Mouse (Mus musculus) cerebellum, postnatal 25 days (tissue): ENCODE results near the gene Ogn.
"Not testable (repeated sequence)": the region's sequence is repeated elsewhere in the genome, so short reads cannot be mapped to it uniquely, and the experiment has no call there.

ENCODE experiments used
- DNase-seq, 2 experiments: peaks; one replicate each; pipeline ENCODE4 v3.0.0; 2021; ENCODE audit warnings: mixed read lengths in 2 of 2

Gene Ogn

DNA sequence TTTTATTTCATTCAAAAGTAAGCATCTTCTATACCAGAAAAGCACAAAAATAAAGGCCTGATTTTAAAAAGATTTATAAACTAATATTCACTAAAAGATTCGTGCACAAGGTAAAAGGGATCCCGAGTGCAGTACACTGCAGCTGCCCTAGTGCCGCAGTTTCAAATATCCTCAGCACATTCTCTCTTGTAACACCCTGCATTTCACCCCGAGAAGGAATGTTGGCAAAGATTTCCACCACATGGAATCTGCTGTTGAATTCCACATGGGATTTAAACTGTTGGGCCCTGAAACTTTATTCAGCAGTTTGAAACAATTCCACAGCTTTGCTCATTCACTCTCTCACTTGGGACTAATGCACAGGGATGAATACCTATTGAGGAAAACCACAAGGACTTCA lies at the start of gene Ogn:
Ogn (plus strand) TSS at position 333 of the 400 bp plus-strand sequence.
- no peak for DNase-seq

GRCm38 (mm10) chr13:49559185-49559584 lies 48.7 kb upstream of the Ogn start:
- peak in 1 of 2 experiments; percentile 11 for DNase-seq

- DNase-seq = no peak
These were observed 47.0 kb upstream of the Ogn start for GRCm38 (mm10) chr13:49560886-49561285.

DNA sequence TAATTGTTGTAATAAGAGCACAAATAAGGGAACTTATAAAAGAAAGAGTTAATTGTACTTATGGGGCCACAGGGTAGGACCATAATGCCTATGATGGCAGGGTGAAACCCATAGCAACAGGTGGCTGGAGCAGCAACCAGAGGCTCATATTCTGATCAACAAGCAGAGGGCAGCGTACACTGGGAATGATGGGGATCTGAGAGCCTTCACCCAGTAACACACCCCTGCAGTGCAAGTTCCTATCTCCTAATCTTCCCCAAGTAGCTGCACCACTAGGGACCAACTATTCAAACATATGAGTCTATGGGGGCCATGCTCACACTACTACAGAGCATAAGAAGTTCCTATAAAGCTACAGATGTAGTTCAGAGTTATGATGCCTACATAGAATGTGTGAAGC lies 43.5 kb upstream of the Ogn start:
- DNase-seq = no peak

- no peak for DNase-seq
These were observed 37.5 kb upstream of the Ogn start for GRCm38 (mm10) chr13:49570371-49570770.

DNA sequence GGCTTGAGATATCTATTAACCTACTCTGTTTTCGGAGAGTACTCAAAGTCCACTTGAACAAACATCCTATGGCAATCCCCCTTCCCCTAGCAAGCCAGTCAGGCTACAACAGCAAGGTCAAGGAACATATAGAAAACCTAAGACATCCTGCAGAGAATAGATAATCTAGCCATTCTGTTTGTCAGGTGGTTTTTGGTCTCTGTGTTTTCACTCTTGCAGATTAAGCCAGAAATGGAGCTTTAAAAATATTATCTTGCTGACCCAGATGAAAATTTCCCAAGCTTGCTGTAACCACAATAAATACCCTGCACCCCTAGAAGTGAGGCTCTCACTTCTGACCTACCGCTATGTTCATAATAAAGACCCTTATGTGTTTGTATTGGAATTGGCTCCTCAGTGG lies 36.4 kb upstream of the Ogn start:
- no peak for DNase-seq

DNA sequence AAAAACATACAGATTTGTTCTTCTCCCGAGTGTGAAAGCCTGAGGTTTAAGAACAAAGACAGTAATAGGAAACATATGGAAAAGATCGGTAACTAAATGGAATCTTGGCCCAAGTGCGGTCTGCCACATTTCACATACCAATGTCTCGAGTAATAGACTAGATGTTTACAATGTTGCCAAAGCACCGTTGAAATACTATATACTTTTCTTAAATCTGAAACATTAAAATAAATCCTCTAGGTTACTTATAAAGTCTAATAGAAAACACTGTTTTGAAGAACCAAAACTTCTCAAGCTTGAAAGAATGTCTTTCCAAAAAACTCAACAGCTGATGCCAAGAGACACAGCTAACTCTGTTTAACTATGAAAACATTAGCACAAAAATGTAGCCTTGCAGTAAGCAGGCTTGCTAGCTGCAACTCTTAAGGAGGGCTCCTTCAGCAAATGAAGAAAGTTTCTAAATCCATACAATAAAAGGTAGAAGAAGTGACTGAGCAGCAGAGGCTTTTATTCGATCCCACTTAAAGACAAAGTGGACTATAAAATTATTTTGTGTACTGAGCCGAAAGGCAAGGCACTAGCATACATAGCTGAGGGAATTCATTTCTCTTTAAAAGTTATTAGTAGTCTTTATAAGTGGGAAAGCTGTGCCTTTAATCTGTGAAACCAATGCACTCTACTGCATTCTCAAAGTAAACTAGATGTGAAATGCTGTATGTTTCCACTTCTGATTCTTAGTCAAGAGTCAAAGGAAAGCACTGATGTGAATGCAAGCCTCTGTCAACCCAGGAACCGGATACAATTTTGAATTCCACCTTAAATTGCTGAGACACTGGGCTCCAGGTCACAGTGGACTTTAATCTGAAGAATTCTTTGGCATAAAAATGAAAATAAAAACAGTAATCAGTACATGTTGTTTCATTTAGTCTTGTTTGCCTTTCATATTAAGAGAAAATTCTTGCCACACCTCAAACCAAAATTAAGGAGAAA lies 26.0 kb upstream of the Ogn start, which contains the start of gene Omd:
Omd (plus strand) TSS at position 922 of the 990 bp plus-strand sequence.
- no peak for DNase-seq

DNA sequence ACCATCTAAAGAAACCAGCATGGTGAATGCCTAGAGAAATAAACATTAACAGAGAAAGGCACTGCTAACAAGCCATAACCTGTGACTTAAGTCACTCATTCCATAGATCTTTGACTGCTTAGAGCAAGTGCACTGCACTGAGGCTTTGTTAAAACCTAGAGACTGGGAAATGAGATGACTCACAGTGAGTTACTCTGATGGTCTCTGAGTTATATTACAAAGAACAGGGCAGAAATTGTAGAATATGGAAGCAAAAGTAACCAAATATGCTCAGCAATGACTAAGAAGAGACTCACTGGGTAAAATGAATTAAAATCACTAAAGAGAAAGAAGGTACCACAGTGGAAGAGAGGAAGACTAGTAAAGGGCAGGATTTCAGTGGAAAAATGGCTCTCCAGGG lies 24.0 kb upstream of the Ogn start:
- DNase-seq = no peak

DNA sequence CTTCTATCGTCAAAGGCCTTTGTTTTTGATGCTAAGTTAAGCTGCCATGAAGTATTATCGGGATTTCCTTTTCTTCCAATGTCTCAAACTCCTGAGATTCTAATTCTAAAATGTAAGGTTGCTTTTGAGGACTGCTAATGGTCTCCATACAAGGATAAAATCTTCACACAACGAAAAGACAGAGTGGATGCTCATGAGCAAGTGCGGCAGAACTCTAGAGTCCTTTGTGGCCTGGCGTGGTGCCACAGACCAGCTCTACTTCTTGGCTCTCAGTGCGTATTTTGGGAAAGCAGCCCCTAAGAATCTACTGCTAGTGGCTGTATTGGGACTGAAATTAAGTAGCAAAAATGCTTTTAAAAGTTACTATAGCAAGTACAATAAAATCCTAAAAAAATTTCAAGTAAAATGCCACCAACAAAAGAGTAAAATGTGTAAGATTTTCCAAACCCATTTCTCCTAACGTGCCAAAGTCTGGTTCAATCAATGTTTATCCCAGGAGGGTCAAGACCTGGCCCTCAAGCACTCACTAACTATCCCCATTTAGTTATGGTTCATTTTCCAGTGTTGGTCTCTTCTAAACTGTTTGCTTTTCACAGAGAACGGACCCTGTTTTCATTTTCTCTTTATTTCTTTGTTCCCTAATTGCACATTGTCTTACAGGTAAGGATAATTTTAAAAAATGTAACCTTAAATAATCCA lies 23.4 kb upstream of the Ogn start:
- DNase-seq = peak in 1 of 2 experiments; percentile 10

DNA sequence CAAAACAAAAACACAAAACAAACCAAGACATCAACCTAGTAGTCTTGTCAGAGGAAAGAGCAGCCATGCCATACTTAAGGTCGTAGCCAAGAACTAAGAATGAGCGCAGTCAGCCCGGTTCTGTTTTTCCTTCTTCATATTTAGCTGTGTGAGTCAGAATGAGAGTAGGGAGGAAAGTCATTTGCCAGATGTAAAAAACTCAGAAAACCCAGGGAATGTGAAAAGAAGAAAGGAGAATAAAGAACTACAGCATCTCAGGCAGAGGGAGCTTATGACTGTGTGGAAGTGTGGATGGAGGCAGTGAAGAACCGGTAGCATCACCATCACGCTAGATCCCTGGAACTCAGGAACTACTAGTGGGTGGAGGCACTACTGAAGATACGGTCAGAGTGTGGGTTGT lies 21.8 kb upstream of the Ogn start:
- no peak for DNase-seq

- DNase-seq = not testable (repeated sequence)
These were observed 5.3 kb upstream of the Ogn start for GRCm38 (mm10) chr13:49602541-49602940.

- no peak for DNase-seq
These were observed 4.2 kb upstream of the Ogn start for GRCm38 (mm10) chr13:49603603-49604002.

GRCm38 (mm10) chr13:49608589-49609322 lies 910 bp downstream of the Ogn start:
- DNase-seq = no peak

- DNase-seq = no peak
These were observed 9.2 kb downstream of the Ogn start for GRCm38 (mm10) chr13:49617021-49617420.

DNA sequence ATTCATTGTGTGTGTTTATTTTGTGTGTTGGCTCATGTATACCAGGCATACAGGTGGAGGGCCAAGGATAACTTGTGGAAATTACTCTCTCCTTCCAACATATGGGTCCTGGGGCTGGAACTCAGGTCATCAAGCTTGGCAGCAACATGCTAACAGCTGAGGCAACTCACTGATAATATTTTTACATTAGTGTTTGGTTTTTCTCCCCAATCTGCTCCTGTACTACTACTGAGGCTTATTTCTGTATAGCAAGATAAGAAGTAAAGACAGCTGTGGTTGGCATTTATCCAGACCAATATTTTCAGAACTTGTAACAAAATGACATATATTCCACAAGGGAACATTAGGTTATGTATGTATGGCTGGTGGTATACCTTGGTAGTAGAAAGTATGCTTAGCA lies 10.5 kb downstream of the Ogn start:
- DNase-seq = no peak

- no peak for DNase-seq
These were observed 15.4 kb downstream of the Ogn start for GRCm38 (mm10) chr13:49623216-49623615.

- no peak for DNase-seq
These were observed 20.3 kb downstream of the Ogn start for GRCm38 (mm10) chr13:49628167-49628566.

DNA sequence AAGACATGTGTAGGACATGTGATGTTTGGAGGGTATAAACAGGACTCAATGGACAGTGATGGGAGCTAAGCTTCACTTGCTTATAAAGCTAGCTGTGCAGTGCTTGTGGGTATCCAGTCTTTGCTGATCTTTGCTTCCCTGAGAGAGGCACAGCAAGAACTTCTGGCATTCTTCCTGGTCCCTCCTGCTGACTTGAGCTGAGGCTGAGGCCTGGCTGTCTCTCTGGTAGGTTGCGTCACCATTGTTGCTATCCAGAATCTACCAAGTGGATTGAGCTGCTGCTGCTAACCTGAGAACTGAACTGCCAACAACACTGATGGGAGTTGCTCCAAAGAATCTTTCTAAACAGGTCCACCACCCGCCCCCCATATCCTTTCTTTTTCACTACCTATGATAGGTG lies 21.2 kb downstream of the Ogn start:
- DNase-seq = no peak

GRCm38 (mm10) chr13:49639965-49640364 lies 32.1 kb downstream of the Ogn start:
- DNase-seq = no peak

DNA sequence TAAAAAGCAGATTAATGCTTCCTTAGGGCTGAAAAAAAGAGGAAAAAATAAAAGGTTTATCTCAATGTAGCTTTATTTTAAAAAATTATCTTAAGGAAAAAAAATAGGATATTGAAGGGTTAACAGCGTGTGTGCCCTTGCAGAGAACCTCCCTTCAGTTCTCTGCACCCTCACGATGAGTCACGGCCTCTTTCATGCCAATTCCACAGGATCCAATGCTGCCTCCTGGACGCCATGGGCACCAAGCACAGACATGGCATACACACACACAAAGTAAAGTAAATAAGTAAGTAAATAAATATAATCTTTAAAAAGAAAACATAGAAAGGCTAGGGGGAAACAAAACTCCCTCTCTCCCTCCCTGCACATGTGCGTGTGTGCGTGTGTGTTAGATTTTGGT lies 34.8 kb downstream of the Ogn start:
- DNase-seq = no peak

- DNase-seq = no peak
These were observed 36.0 kb downstream of the Ogn start for GRCm38 (mm10) chr13:49643669-49644362.

DNA sequence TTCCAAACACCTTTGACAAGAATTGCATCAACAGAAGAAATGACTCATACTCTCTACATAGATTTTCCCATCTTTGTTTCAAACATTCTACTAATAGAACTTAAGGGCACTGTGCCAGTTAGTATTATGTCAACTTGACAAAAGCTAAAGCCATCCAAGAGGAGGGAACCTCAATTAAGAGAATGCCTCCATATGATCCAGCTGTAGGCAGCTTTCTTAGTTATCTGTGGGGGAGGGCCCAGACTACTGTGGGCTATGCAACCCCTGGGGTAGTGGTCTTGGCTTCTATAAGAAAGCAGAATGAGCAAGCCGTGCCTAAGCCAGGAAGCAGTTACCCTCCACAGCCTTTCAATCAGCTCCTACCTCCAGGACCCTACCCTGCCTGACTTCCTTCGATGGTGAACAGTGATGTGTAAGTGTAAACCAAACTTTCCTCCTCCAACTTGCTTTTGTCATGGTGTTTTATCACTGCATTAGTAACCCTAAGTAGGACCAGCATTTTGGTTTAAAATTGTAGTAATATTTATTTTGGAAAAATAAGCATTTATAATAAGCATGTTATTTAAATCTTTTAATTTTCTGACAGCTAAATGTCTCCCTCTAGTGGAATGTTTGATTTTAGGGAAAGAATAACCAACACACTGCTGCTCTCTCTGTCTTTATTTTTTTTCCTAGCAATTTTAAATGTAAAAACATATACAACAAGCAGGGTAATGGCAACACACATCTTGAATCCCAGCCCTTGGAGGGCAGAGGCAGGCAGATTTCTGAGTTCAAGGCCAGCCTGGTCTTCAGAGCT lies 37.1 kb downstream of the Ogn start:
- no peak for DNase-seq
